Mouse (Mus musculus) embryo, embryonic 11.5 days (tissue): ENCODE results near the gene Sema4a.
A peak's percentile ranks its signal among the peaks of the same experiment; 100 is the strongest.

Experiments
- DNase-seq: peaks from one replicate; pipeline ENCODE4 v3.0.0-alpha.2; 2012; ENCODE audit warnings: low read depth, low spot score

The Sema4a gene

GRCm38 (mm10) chr3:88460983-88461696 lies at the start of gene Sema4a:
Gene Sema4a, minus strand, starts transcription at chr3:88461182.
- DNase-seq, result no peak

GRCm38 (mm10) chr3:88509692-88510420 lies 48.9 kb upstream of the Sema4a start, which contains the start of gene Lmna:
Gene Lmna, minus strand, starts transcription at chr3:88509956.
- DNase-seq, result peak; percentile 88

- DNase-seq, result no peak
Observed at GRCm38 (mm10) chr3:88509250-88509649, 48.3 kb upstream of the Sema4a start.

- DNase-seq, result no peak
Observed at GRCm38 (mm10) chr3:88505765-88506164, 44.8 kb upstream of the Sema4a start.

- DNase-seq, result no peak
Observed at GRCm38 (mm10) chr3:88505081-88505480, 44.1 kb upstream of the Sema4a start.

- DNase-seq, result no peak
Observed at GRCm38 (mm10) chr3:88503881-88504746, 43.1 kb upstream of the Sema4a start.

GRCm38 (mm10) chr3:88503505-88503863 lies 42.5 kb upstream of the Sema4a start:
- DNase-seq, result no peak

- no peak for DNase-seq
Observed at GRCm38 (mm10) chr3:88502641-88503504, 41.9 kb upstream of the Sema4a start.

GRCm38 (mm10) chr3:88502031-88502571 lies 41.1 kb upstream of the Sema4a start:
- DNase-seq, result no peak

GRCm38 (mm10) chr3:88501366-88502030 lies 40.5 kb upstream of the Sema4a start:
- DNase-seq, result no peak

GRCm38 (mm10) chr3:88500655-88501365 lies 39.8 kb upstream of the Sema4a start:
- no peak for DNase-seq

- DNase-seq, result no peak
Observed at GRCm38 (mm10) chr3:88500087-88500486, 39.1 kb upstream of the Sema4a start.

GRCm38 (mm10) chr3:88499580-88499979 lies 38.6 kb upstream of the Sema4a start:
- DNase-seq, result no peak

- no peak for DNase-seq
Observed at GRCm38 (mm10) chr3:88495741-88496415, 34.9 kb upstream of the Sema4a start.

- no peak for DNase-seq
Observed at GRCm38 (mm10) chr3:88494836-88495628, 34.0 kb upstream of the Sema4a start.

GRCm38 (mm10) chr3:88493706-88494582 lies 33.0 kb upstream of the Sema4a start:
- no peak for DNase-seq

GRCm38 (mm10) chr3:88487396-88487795 lies 26.4 kb upstream of the Sema4a start:
- no peak for DNase-seq
